Mouse (Mus musculus): ENCODE measurements at regions not wholly inside any gene's neighbourhood (a gene's known extent, or its start where the extent isn't known, plus 50 kb on each side); places are given as distances from the start of the nearest gene placed in this dataset.
A peak's percentile ranks its signal among the peaks of the same experiment; 100 is the strongest.

GRCm38 (mm10) chr13:51899319-51900042, 53.0 kb downstream of the Gadd45g start:
- DNase-seq (ENCODE audit: low spot score): no peak

- no peak for DNase-seq (ENCODE audit: low spot score)
Measured at GRCm38 (mm10) chr13:51900043-51900440, 53.6 kb downstream of the Gadd45g start.

GRCm38 (mm10) chr13:51902482-51903285, 56.2 kb downstream of the Gadd45g start:
- peak; percentile 46 for DNase-seq (ENCODE audit: low spot score)

DNA sequence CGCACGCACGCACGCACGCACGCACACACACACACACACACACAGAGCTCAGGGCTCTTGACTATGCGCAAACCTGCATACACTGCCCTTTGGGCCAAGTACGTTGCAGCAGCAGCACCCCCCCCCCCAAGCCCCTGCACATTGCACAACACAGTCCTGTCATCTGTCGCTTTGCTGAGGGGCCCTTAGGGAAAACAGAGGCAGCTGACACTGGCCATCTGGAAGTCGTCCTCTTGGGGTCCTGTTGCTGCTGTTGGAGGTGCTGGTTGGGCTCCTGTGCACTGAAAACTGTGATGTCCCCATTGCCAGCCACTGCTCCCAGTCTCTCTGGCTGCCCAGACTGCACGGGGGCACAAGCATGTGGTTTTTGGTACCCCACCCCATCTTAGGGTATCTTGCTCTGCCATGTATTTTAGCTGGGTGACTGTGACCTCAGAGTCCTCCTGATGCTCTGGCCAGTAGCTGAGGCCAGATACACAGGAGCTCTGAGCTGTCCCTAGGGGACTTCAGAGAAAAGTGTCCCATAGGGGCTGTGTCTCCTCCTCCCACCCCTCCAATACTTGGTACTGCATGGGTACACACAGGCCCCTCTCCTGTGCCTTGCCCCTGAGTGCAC, 57.0 kb downstream of the Gadd45g start:
- DNase-seq (ENCODE audit: low spot score): peak; percentile 57

DNA sequence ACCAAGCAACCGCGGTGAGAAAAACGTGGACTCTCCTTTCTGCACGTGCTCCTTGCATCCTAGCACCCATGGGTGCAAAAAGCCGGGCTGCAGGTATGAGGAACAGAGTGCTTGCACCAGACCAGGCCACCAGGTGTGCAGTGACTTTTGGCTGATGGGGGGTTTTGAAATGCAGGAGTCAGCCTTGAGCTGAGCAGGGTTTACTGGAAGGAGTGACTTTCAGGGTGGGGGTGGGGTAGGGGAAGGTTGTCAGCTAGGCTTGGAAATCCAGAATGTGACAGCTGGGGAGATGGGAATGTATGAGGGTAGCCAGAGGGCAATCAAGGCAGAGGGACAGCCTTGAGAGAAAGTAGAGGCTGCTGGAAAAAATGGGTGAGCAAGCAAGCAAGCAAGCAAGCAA, 58.8 kb downstream of the Gadd45g start:
- no peak for DNase-seq (ENCODE audit: low spot score)

DNA sequence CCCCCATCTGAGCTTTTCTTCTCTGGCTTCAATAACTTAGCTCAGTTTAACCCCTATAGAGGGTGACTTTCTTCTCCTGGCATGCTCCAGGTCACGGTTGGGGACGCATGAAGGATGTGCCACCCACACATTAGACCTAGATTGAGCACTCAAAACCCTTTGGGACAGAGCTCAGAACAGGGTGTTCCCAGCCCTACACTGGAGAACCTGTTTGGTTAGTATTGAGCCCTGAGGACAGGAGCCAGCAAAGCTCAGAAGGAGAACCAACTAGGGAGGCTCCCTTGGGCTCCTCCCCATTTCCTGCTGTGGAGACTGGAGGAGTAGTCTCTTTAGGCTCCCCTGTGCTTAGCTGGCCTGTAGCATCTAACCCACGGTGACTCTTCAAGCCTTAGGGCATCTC, 59.6 kb downstream of the Gadd45g start:
- no peak for DNase-seq (ENCODE audit: low spot score)

GRCm38 (mm10) chr13:51908514-51908913, 62.0 kb downstream of the Gadd45g start:
- DNase-seq (ENCODE audit: low spot score): no peak

- no peak for DNase-seq (ENCODE audit: low spot score)
Measured at GRCm38 (mm10) chr13:51911296-51911998, 65.0 kb downstream of the Gadd45g start.

- no peak for DNase-seq (ENCODE audit: low spot score)
Measured at GRCm38 (mm10) chr13:51912477-51912876, 66.0 kb downstream of the Gadd45g start.

GRCm38 (mm10) chr13:51912994-51913393, 66.5 kb downstream of the Gadd45g start:
- no peak for DNase-seq (ENCODE audit: low spot score)

DNA sequence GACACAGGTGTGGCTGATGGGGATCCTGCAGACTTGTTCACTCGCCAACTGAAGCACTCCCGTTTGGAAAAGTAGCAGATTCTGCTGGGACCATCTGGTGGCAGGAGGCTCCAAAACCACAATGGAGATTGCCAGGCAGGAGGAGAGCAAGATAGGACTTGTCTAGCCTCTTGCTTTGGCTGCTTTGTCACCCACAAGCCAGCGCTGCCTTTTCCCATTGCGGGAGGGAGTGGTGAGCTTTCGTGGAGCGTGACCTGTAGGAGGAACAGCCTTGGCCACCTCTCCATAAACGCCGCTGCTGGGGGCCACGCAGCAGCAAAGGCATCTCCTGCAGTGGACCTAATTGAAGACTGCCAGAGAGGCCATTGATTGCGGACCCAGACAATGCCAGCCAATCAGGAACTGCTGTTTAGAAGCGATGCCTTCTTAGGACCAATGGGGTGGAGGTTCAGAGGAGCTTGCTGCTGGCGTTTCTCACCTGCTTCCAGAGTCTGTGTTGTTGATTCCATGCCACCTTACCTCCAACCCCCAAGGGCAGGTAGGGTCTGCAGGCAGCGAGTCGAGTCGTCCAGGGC, 70.3 kb downstream of the Gadd45g start:
- no peak for DNase-seq (ENCODE audit: low spot score)

- peak; percentile 40 for DNase-seq (ENCODE audit: low spot score)
Measured at GRCm38 (mm10) chr13:51917658-51918057, 71.2 kb downstream of the Gadd45g start.

DNA sequence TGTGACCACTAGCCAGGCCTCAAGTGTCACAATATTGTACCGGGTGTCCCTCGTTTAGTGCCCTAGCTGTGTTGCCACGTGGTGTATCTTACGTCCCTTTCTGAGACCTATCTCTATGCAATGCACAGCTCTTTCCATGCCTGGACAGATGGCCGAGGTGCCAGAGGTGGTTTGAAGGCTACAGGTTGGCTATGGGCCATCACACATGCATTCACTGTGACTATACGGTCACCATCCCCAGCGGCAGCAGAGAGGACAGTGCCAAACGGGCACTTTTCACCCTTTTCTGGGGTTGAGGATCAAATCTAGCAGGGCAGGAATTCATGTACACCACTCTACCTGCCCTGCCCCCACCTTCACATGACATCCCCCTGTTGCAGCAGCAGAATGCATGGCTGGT, 71.6 kb downstream of the Gadd45g start:
- no peak for DNase-seq (ENCODE audit: low spot score)

DNA sequence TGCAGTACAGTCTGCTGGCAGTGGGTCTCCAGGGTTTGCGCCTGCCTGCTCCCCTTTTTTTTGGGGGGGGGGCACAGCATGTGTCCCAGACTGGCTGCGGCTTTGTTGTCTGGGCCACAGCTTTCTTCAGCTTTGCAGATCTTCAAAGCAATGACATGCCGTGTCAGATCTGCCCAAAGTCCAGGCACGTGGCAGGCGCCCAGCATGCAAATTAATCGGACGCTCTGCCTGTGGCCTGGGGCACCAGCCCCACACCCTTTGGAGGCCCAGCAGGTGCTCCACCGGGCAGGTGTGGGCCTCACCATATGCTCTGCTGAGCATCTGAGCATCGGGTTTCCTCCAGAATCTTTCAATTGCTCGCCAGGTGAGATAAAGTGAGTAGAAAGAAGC, 72.3 kb downstream of the Gadd45g start:
- DNase-seq (ENCODE audit: low spot score): peak; percentile 39

GRCm38 (mm10) chr13:51919171-51919793, 72.8 kb downstream of the Gadd45g start:
- peak; percentile 65 for DNase-seq (ENCODE audit: low spot score)

GRCm38 (mm10) chr13:51919937-51920336, 73.5 kb downstream of the Gadd45g start:
- DNase-seq (ENCODE audit: low spot score): peak; percentile 50

GRCm38 (mm10) chr13:51920511-51921351, 74.3 kb downstream of the Gadd45g start:
- DNase-seq (ENCODE audit: low spot score): peak; percentile 91

GRCm38 (mm10) chr13:51921550-51921949, 75.1 kb downstream of the Gadd45g start:
- DNase-seq (ENCODE audit: low spot score): no peak

DNA sequence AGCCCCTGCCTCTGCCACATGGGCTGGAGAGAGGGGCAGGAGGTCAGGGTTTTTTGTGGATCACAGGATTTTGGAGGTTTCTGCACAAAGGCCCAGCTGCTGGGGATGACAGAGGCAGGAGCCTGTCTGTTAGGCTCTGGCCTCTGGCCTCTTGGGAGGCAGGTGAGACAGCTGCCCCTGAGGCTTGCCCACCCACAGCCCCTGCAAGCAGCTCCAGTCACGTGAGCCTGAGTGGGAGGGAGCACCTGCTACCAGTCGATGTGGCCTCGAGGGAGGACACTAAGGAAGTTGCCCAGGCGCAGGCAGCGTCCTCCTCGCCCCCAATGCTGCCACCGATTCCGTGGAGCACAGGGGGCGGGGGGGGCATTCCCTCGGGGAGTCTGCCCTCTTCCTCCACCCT, 80.3 kb downstream of the Gadd45g start:
- DNase-seq (ENCODE audit: low spot score): no peak

- DNase-seq (ENCODE audit: low spot score): no peak
Measured at GRCm38 (mm10) chr13:51929730-51930129, 83.3 kb downstream of the Gadd45g start.
